8 mouse cellular contexts compared by ENCODE assay signal in the genomic region with DNA sequence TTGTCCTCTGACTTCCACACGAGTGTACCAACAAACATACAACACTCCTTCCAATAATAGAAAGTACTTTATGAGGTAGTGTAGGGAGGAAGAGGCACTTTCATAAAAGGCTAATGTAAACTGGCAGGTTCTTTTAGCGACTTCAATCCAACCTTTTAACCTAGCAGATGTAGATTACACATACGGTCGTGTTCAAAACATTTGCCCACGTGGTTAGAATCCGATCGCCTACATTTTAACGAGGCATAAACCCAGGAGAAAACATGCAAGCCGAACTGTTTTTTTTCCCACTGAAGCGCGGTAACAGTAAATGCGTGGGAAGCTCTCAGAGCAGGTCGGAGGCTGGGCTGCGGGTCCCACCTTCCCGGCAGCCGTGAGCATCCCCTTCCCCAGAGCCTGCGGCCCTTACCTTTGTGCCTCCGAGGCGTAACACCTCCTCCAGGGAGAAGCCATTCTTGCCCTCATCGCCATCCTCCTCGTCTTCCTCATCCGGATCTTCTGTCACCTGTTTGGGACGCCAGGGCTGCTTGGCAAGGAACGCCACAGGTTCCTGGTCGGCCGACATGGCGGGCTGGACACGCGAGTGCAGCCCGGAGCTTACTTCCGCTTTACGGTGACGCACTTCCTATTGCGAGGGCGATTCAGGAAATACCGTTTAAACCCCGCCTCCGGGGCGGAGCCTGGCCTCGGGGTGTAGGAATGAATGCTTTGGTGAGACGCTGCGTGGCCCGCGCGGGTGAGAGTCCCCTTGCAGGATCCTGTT. TPM values are rescaled to one million over a fixed set of nuclear protein-coding genes. Genes with fewer than 3 reads are reported as not detected.
DNase-seq lines count a peak whose midpoint lies in the region; ATAC-seq lines count a peak whose summit lies in the region.

A gene (minus strand): TSS at position 601 of the 763 bp plus-strand sequence.
A gene (plus strand): TSS at position 671 of the 763 bp plus-strand sequence.

- peaks cover 49% of the 10 kb centered on the region for H3K36me3 ChIP-seq in megakaryocyte, embryonic 14.5 days (replicated peaks; ENCODE audit: low read length)

- peak within 1 kb of the TSS; percentile 94 for H3K4me3 ChIP-seq in megakaryocyte, embryonic 14.5 days (replicated peaks)

- H3K9me3 ChIP-seq in megakaryocyte, embryonic 14.5 days: no peaks in the 10 kb centered on the region

- peak; percentile 97 for DNase-seq in ZHBTc4 (ENCODE audit: low read depth, low spot score)
- peak; percentile 94 to 95 for DNase-seq in gastrocnemius, adult 8-10 months (ENCODE audit: low spot score in 2 of 2)
- DNase-seq in hindlimb bud, embryonic 11.5 days (ENCODE audit: extremely low spot score, low read depth, low spot score): peak; percentile 98
- peak; percentile 94 to 99 for DNase-seq in left cerebral cortex, adult 8-10 months (ENCODE audit: low spot score in 2 of 2)
- peak; percentile 98 for DNase-seq in right cerebral cortex, postnatal 10 days (ENCODE audit: low spot score in 2 of 2)
- DNase-seq in urinary bladder, postnatal 25 days (ENCODE audit: low spot score): peak; percentile 95

- no peaks in the 10 kb centered on the region for H3K27me3 ChIP-seq in megakaryocyte, embryonic 14.5 days (replicated peaks)

- H3K4me1 ChIP-seq in megakaryocyte, embryonic 14.5 days: peaks cover 44% of the 10 kb centered on the region

- peak; percentile 96 for ATAC-seq in common myeloid progenitor, adult 5-6 weeks (replicated peaks; ENCODE audit: low read depth, poor library complexity, severe bottlenecking)

RNA-seq across cellular contexts. Expression of the first gene that starts in this region (rescaled TPM):
- 145 and 168 TPM in 2 replicates for total RNA-seq in common myeloid progenitor, adult 5-6 weeks (2017)
- 10 to 100 TPM; 22.7 to 28.6 (median 24.2) TPM for total RNA-seq in gastrocnemius, adult 8-10 months (2022)
- 10 to 100 TPM; 30.0 to 33.4 (median 31.0) TPM for total RNA-seq in left cerebral cortex, adult 8-10 months (2022)
- 6.0 TPM in 1 of 2 replicates, not detected in the other for polyA plus RNA-seq in megakaryocyte, embryonic 14.5 days (2012; ENCODE audit: insufficient read depth, low replicate concordance)

RNA-seq across cellular contexts. Expression of the second gene that starts in this region (rescaled TPM):
- total RNA-seq in common myeloid progenitor, adult 5-6 weeks (2017): 42.6 and 44.0 TPM in 2 replicates
- 10 to 100 TPM; 25.6 to 32.1 (median 28.7) TPM for total RNA-seq in gastrocnemius, adult 8-10 months (2022)
- 10 to 100 TPM; 47.1 to 57.8 (median 51.7) TPM for total RNA-seq in left cerebral cortex, adult 8-10 months (2022)
- 2.2 TPM in 1 of 2 replicates, not detected in the other for polyA plus RNA-seq in megakaryocyte, embryonic 14.5 days (2012; ENCODE audit: insufficient read depth, low replicate concordance)

Comparison
In these comparisons a context has a peak if more than half of its experiments do, and no peak if none do; other contexts are left out.
1. Peak in every context shown above with its lines: DNase-seq, ATAC-seq and H3K4me3 ChIP-seq.